Mouse (Mus musculus) brain, embryonic 14.5 days (tissue): ENCODE results near the gene Megf11.

Experiments used
- CTCF ChIP-seq: fragments of 200-500 bp; IDR thresholded peaks from 2 replicates; pipeline ENCODE4 v1.5.1; 2012; ENCODE audit warnings: inconsistent platforms, mild to moderate bottlenecking, moderate library complexity, borderline replicate concordance; ENCODE audit not compliant: insufficient read depth, insufficient read length; ENCODE audit errors: extremely low read depth
- POLR2A ChIP-seq: fragments of 200-500 bp; IDR thresholded peaks from 2 replicates; pipeline ENCODE4 v1.6.1; 2012; ENCODE audit warnings: mild to moderate bottlenecking, inconsistent platforms, borderline replicate concordance; ENCODE audit not compliant: poor library complexity, insufficient read depth, insufficient read length, severe bottlenecking; ENCODE audit errors: extremely low read depth

DNA sequence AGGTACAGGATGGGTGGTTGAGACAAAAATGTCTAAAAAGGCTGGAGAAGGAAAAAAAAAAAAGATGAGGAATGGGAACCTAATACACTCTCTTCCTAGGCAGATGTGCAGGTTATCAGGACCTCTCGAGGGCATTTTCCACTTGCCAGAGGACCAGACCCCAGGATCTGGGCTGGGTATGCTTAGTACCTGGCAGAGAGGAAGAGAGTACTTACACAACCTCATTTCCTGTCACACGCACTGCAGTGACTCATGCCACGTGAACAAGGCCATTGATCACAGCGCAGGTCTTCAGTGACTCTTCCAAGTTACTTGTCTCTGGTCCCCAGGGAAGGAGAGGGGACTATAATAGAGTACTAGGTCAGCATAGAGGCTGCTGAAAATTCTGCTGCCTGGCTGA, 152.4 kb downstream of the Megf11 start:
- TF ChIP-seq CTCF (no peak), POLR2A (no peak)
